Mouse (Mus musculus): ENCODE measurements around the gene Begain.

- TF ChIP-seq CTCF (IDR thresholded peaks at IDR 0.05; ENCODE audit: borderline replicate concordance, extremely low read depth, insufficient read depth, insufficient read length): no peak
- no peak for TF ChIP-seq POLR2A (IDR thresholded peaks at IDR 0.05; ENCODE audit: borderline replicate concordance, extremely low read depth, insufficient read depth, insufficient read length, poor library complexity, severe bottlenecking)
Measured at GRCm38 (mm10) chr12:109083476-109083875, 15.5 kb upstream of the Begain start.
